Comparison of ENCODE assay signal across 37 mouse cellular contexts in genomic region chr7:3948223-3948622, GRCm38 (mm10). TPM values are rescaled to one million over a fixed set of nuclear protein-coding genes. Genes with fewer than 3 reads are reported as not detected.
"Had no signal": no experiment of that assay in that cellular context is flagged by ENCODE, and none has a peak within 500 bp of the region (broad histone marks: within the 10 kb centered on the region; RNA-seq: fewer than 3 reads in every experiment).

No protein-coding gene starts in this region.

- DNase-seq: gastrocnemius, adult 2 months; gastrocnemius, postnatal 10 days; gastrocnemius, postnatal 25 days; heart, adult 2 months; heart, postnatal 4 days; kidney, adult 18-20 months; kidney, adult 8-10 months; kidney, postnatal 14 days; kidney, postnatal 36 days; layer of hippocampus, adult 9-11 months; layer of hippocampus, postnatal 36 days; left cerebral cortex, postnatal 4 days had no signal

- H3K4me1 ChIP-seq: heart, embryonic 13.5 days; heart, embryonic 15.5 days; hindbrain, embryonic 10.5 days; hindbrain, embryonic 12.5 days; intestine, embryonic 15.5 days; limb, embryonic 13.5 days; limb, embryonic 15.5 days had no signal

- H3K4me2 ChIP-seq: heart, embryonic 11.5 days; heart, embryonic 13.5 days; heart, embryonic 15.5 days; hindbrain, embryonic 12.5 days; hindbrain, embryonic 14.5 days; intestine, embryonic 15.5 days; limb, embryonic 13.5 days; limb, embryonic 15.5 days; liver, embryonic 11.5 days had no signal

- H3K9me3 ChIP-seq: heart, embryonic 15.5 days; hindbrain, embryonic 12.5 days; intestine, embryonic 15.5 days; limb, embryonic 13.5 days; limb, embryonic 15.5 days had no signal

- H3K36me3 ChIP-seq: heart, embryonic 13.5 days; heart, embryonic 15.5 days; hindbrain, embryonic 10.5 days; hindbrain, embryonic 12.5 days; intestine, embryonic 15.5 days; limb, embryonic 13.5 days; limb, embryonic 15.5 days had no signal

- ATAC-seq: forebrain, embryonic 16.5 days; hindbrain, embryonic 16.5 days; inflammation-experienced regulatory T-cells, adult 6 months; intestine, embryonic 15.5 days; intestine, postnatal 0 days had no signal

- H3K9ac ChIP-seq: heart, embryonic 13.5 days; heart, embryonic 15.5 days; hindbrain, embryonic 12.5 days; hindbrain, embryonic 14.5 days; intestine, embryonic 15.5 days; limb, embryonic 13.5 days; limb, embryonic 15.5 days had no signal

- H3K4me3 ChIP-seq: gastrocnemius, adult 2 months; heart, adult 2 months; heart, embryonic 13.5 days; heart, embryonic 15.5 days; hindbrain, embryonic 10.5 days; hindbrain, embryonic 12.5 days; intestine, embryonic 15.5 days; limb, embryonic 13.5 days; limb, embryonic 15.5 days had no signal

- H3K27me3 ChIP-seq: heart, embryonic 13.5 days; heart, embryonic 15.5 days; hindbrain, embryonic 12.5 days; intestine, embryonic 15.5 days; limb, embryonic 13.5 days; limb, embryonic 15.5 days had no signal

- H3K27ac ChIP-seq: gastrocnemius, adult 2 months; heart, adult 2 months; heart, embryonic 13.5 days; heart, embryonic 15.5 days; hindbrain, embryonic 10.5 days; hindbrain, embryonic 12.5 days; hindbrain, embryonic 14.5 days; intestine, embryonic 15.5 days; kidney, postnatal 0 days; limb, embryonic 13.5 days; limb, embryonic 15.5 days had no signal

RNA-seq across cellular contexts. Expression of gene Lilra6, which starts 32.9 kb away (rescaled TPM):
- total RNA-seq: layer of hippocampus, adult 18-20 months; layer of hippocampus, adult 8-10 months; layer of hippocampus, postnatal 14 days; layer of hippocampus, postnatal 36 days; left cerebral cortex, postnatal 10 days; left cerebral cortex, postnatal 25 days; left cerebral cortex, postnatal 4 days had no signal
- polyA plus RNA-seq: forebrain, embryonic 16.5 days; heart, embryonic 11.5 days; hindbrain, embryonic 10.5 days; hindbrain, embryonic 12.5 days; hindbrain, embryonic 14.5 days; hindbrain, embryonic 16.5 days; inflammation-experienced regulatory T-cells, adult 6 months; intestine, postnatal 0 days; kidney, embryonic 14.5 days had no signal

RNA-seq across cellular contexts. Expression of gene Gm14548, which starts 50.3 kb away (rescaled TPM):
- total RNA-seq: gastrocnemius, adult 2 months; gastrocnemius, postnatal 25 days; layer of hippocampus, adult 18-20 months; layer of hippocampus, adult 8-10 months; layer of hippocampus, postnatal 14 days; layer of hippocampus, postnatal 36 days; left cerebral cortex, adult 18-20 months; left cerebral cortex, adult 8-10 months; left cerebral cortex, postnatal 10 days; left cerebral cortex, postnatal 25 days; left cerebral cortex, postnatal 4 days had no signal
- polyA plus RNA-seq: forebrain, embryonic 16.5 days; frontal cortex, adult 2 months; heart, embryonic 11.5 days; heart, embryonic 13.5 days; heart, embryonic 15.5 days; hindbrain, embryonic 10.5 days; hindbrain, embryonic 12.5 days; hindbrain, embryonic 14.5 days; hindbrain, embryonic 16.5 days; inflammation-experienced regulatory T-cells, adult 6 months; intestine, postnatal 0 days; kidney, embryonic 14.5 days; limb, embryonic 11.5 days; limb, embryonic 13.5 days had no signal
